Mouse (Mus musculus) liver, embryonic 14 days (tissue): ENCODE data around the gene S100g. TPM values are rescaled to one million over a fixed set of nuclear protein-coding genes. Genes with fewer than 3 reads are reported as not detected.

Source experiments
- polyA plus RNA-seq: library from polyadenylated mRNA; depleted of rRNA; stranded (reverse); fragments of >200 nt; gene quantifications from 2 replicates; pipeline ENCODE4 v1.2.3, GENCODE M21; 2012; rRNA removed

Gene S100g
- polyA plus RNA-seq, result 2.1 and 2.8 TPM in 2 replicates

DNA sequence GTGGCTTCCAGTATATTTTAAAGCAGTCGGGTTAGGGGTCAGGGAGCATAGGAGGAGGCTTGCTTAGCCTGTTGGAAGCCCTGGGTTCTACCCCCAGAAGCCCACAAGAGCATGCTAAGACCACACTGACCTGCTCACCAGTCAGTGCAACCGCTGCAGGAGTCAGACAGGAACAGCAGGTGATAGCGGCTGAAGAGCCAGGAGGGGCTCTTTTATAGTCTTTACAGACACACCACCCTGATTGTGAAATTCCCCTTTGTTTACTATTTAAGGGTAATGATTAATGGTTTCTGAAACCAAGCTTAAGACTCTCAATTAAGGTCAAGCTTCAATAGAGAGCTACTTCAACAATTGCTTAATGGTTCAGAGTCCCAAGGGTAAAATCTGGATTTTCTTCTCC is at the start of gene S100g:
S100g (minus strand) TSS at position 217 of the 400 bp plus-strand sequence.

Other genes with a start within 250 kb of the S100g start
- gene Rbbp7, start 204.2 kb downstream of the S100g start, polyA plus RNA-seq, result 114 and 124 TPM in 2 replicates
- gene Txlng, start 135.1 kb downstream of the S100g start, polyA plus RNA-seq, result 5.5 and 6.7 TPM in 2 replicates
- 7.5 and 8.2 TPM in 2 replicates for gene Syap1, start 76.2 kb downstream of the S100g start, polyA plus RNA-seq
- 13.7 and 14.7 TPM in 2 replicates for gene Ctps2, start 63.4 kb downstream of the S100g start, polyA plus RNA-seq